Mouse (Mus musculus) stomach, embryonic 16.5 days (tissue): Measurements from ENCODE around the gene Dnajc4. TPM values are rescaled to one million over a fixed set of nuclear protein-coding genes. Genes with fewer than 3 reads are reported as not detected.

Source experiments
- ATAC-seq: fragments of 200-750 bp; cut with Nextera tagmentation; 2 replicates; pipeline ENCODE4 v1.8.0; 2017; ENCODE audit warnings: moderate number of reproducible peaks, moderate TSS enrichment; ENCODE audit not compliant: insufficient read depth, low FRiP score
- H3K27ac ChIP-seq: fragments of 300-500 bp; sonication (generic); 2 replicates; pipeline ENCODE4 v1.5.1; 2014; ENCODE audit warnings: low read length
- H3K27me3 ChIP-seq: fragments of 300-500 bp; sonication (generic); 2 replicates; pipeline ENCODE4 v1.6.1; 2014; ENCODE audit warnings: low read length, control low read depth, mixed read lengths; ENCODE audit not compliant: control insufficient read depth, insufficient read depth
- H3K36me3 ChIP-seq: fragments of 300-500 bp; sonication (generic); 2 replicates; pipeline ENCODE4 v1.6.1; 2014; ENCODE audit warnings: low read length; ENCODE audit not compliant: control insufficient read depth, insufficient read depth
- H3K4me1 ChIP-seq: fragments of 300-500 bp; sonication (generic); 2 replicates; pipeline ENCODE4 v1.6.1; 2014; ENCODE audit warnings: low read length, control low read depth, mixed read lengths; ENCODE audit not compliant: control insufficient read depth, insufficient read depth
- H3K4me2 ChIP-seq: fragments of 300-500 bp; sonication (generic); 2 replicates; pipeline ENCODE4 v1.6.1; 2014; ENCODE audit warnings: low read depth, low read length, mixed read lengths
- H3K4me3 ChIP-seq: fragments of 300-500 bp; sonication (generic); replicated peaks from 2 replicates; pipeline ENCODE4 v1.5.1; 2014; ENCODE audit warnings: mild to moderate bottlenecking, low read length
- H3K9ac ChIP-seq: fragments of 300-500 bp; sonication (generic); 2 replicates; pipeline ENCODE4 v1.6.1; 2014; ENCODE audit warnings: low read length
- H3K9me3 ChIP-seq: fragments of 300-500 bp; sonication (generic); replicated peaks from 2 replicates; pipeline ENCODE4 v1.6.1; 2016; ENCODE audit warnings: low read length, control low read depth; ENCODE audit not compliant: control insufficient read depth
- WGBS: fragments of 180-500 bp; shearing (Covaris S2); extraction: QIAGEN DNeasy Blood & Tissue Kit; methylation state at CpG from one replicate; pipeline ENCODE4 v1.1.7; 2014; 5-methylcytosine and 5-hydroxymethylcytosine counted together
- polyA plus RNA-seq: library from polyadenylated mRNA; unstranded; fragments of >200 nt; fragmentation: Nextera tagmentation; extraction: Ambion mirVana; gene quantifications from 2 replicates; pipeline ENCODE4 v1.2.1, GENCODE M21; 2015

Dnajc4 gene
- polyA plus RNA-seq, 1 experiment from 2014 or later = 28.8 TPM

GRCm38 (mm10) chr19:6943709-6944108 is 48.7 kb downstream of the Dnajc4 start:
- no peak for ATAC-seq
- Histone ChIP-seq H3K36me3 (no peaks in the 10 kb centered on the region), H3K4me1 (peaks cover 21% of the 10 kb centered on the region), H3K9ac (no peak overlapping the region), H3K4me3 (no peak overlapping the region), H3K4me2 (no peak overlapping the region), H3K27ac (no peak overlapping the region), H3K9me3 (no peaks in the 10 kb centered on the region), H3K27me3 (no peaks in the 10 kb centered on the region)
- WGBS = 93% methylated on average over 6 of the region's 6 CpGs

- H3K4me1 ChIP-seq = peaks cover 21% of the 10 kb centered on the region
- no peaks in the 10 kb centered on the region for H3K27me3 ChIP-seq
- H3K9ac ChIP-seq = peak overlapping the region; percentile 93
- H3K36me3 ChIP-seq = no peaks in the 10 kb centered on the region
- no peak; the same call in 1 of the 2 replicates for ATAC-seq
- peak overlapping the region; percentile 76 for H3K4me3 ChIP-seq
- peak overlapping the region; percentile 98 for H3K4me2 ChIP-seq
- H3K27ac ChIP-seq = peak overlapping the region; percentile 63
- 28% methylated on average over 5 of the region's 5 CpGs for whole genome bisulfite sequencing
- H3K9me3 ChIP-seq = no peaks in the 10 kb centered on the region
Measured at GRCm38 (mm10) chr19:6942764-6943163, 49.6 kb downstream of the Dnajc4 start.

- Histone ChIP-seq H3K36me3 (no peaks in the 10 kb centered on the region), H3K4me3 (peak within 1 kb of the TSS; percentile 76), H3K4me1 (peaks cover 21% of the 10 kb centered on the region), H3K4me2 (peak within 1 kb of the TSS; percentile 98), H3K27ac (peak within 1 kb of the TSS; percentile 97), H3K9ac (peak within 1 kb of the TSS; percentile 93), H3K27me3 (no peaks in the 10 kb centered on the region), H3K9me3 (no peaks in the 10 kb centered on the region)
- ATAC-seq = peak; percentile 92
- 0% methylated on average over 27 of the region's 27 CpGs for WGBS
Measured at GRCm38 (mm10) chr19:6942249-6942691, 50.1 kb downstream of the Dnajc4 start, which contains the start of gene Gpr137. Gpr137 (minus strand) TSS chr19:6942480.

- H3K27ac ChIP-seq = peak within 1 kb of the TSS; percentile 97
- under 1% methylated on average over 83 of the region's 83 CpGs for WGBS
- H3K4me3 ChIP-seq = peak within 1 kb of the TSS; percentile 76
- no peaks in the 10 kb centered on the region for H3K27me3 ChIP-seq
- peaks cover 21% of the 10 kb centered on the region for H3K4me1 ChIP-seq
- peak within 1 kb of the TSS; percentile 93 for H3K9ac ChIP-seq
- H3K36me3 ChIP-seq = no peaks in the 10 kb centered on the region
- peak within 1 kb of the TSS; percentile 98 for H3K4me2 ChIP-seq
- peak; percentile 81 for ATAC-seq
- H3K9me3 ChIP-seq = no peaks in the 10 kb centered on the region
Measured at GRCm38 (mm10) chr19:6941372-6942248, 50.8 kb downstream of the Dnajc4 start, which contains the start of gene Bad. Bad (plus strand) TSS chr19:6941861.

GRCm38 (mm10) chr19:6940396-6941351 is 51.7 kb downstream of the Dnajc4 start:
- Histone ChIP-seq H3K27ac (peak overlapping the region; percentile 71), H3K9me3 (no peaks in the 10 kb centered on the region)
- WGBS = 17% methylated on average over 29 of the region's 29 CpGs

GRCm38 (mm10) chr19:6939106-6940002 is 53.0 kb downstream of the Dnajc4 start:
- Histone ChIP-seq H3K9me3 (no peaks in the 10 kb centered on the region), H3K27me3 (peaks cover 12% of the 10 kb centered on the region), H3K9ac (0 out of 2 replicates have a peak overlapping the region, but pooled peaks have one; percentile 93), H3K4me1 (peaks cover 21% of the 10 kb centered on the region), H3K4me3 (no peak overlapping the region), H3K4me2 (no peak overlapping the region), H3K36me3 (no peaks in the 10 kb centered on the region), H3K27ac (no peak overlapping the region)
- WGBS = 90% methylated on average over 20 of the region's 20 CpGs
- ATAC-seq = no peak

More at GRCm38 (mm10) chr19:6940396-6941351, 51.7 kb downstream of the Dnajc4 start:
- peak overlapping the region; percentile 76 for H3K4me3 ChIP-seq
- peak; percentile 0; the same call in 1 of the 2 replicates for ATAC-seq
- peak overlapping the region; percentile 98 for H3K4me2 ChIP-seq
- H3K36me3 ChIP-seq = no peaks in the 10 kb centered on the region
- H3K27me3 ChIP-seq = peaks cover 6% of the 10 kb centered on the region; the same call in 1 of the 2 replicates
- H3K4me1 ChIP-seq = peaks cover 21% of the 10 kb centered on the region
- peak overlapping the region; percentile 93 for H3K9ac ChIP-seq
